Mouse (Mus musculus) cortical plate, adult 2 months (tissue): ENCODE data around the gene Gstm2.

Source experiments
- CTCF ChIP-seq: fragments of 200-500 bp; IDR thresholded peaks from 2 replicates; pipeline ENCODE4 v1.5.1; 2011; ENCODE audit warnings: mild to moderate bottlenecking, control low read depth, low read length; ENCODE audit not compliant: insufficient read depth; ENCODE audit errors: extremely low read depth
- POLR2A ChIP-seq: fragments of 200-500 bp; IDR thresholded peaks from 2 replicates; pipeline ENCODE4 v1.6.1; 2011; ENCODE audit warnings: mild to moderate bottlenecking, low read length, control low read depth; ENCODE audit not compliant: insufficient read depth; ENCODE audit errors: extremely low read depth

- no peak for TF ChIP-seq CTCF
- TF ChIP-seq POLR2A, result no peak
Measured at GRCm38 (mm10) chr3:108013331-108013871, 27.1 kb upstream of the Gstm2 start.
